Mouse (Mus musculus): ENCODE results near the gene Cmip. TPM values are rescaled to one million over a fixed set of nuclear protein-coding genes. Genes with fewer than 3 reads are reported as not detected.

Gene Cmip
- polyA plus RNA-seq, 1 experiment from 2014 or later, result 22.6 TPM

- no peak overlapping the region for H3K4me2 ChIP-seq (ENCODE audit: low read depth, low read length)
- H3K4me3 ChIP-seq (ENCODE audit: low read depth, low read length), result no peak overlapping the region
- TF ChIP-seq CTCF (IDR thresholded peaks at IDR 0.05; ENCODE audit: low read depth), result no peak
- no peak for TF ChIP-seq EP300 (IDR thresholded peaks at IDR 0.05; ENCODE audit: low read depth)
- H3K27ac ChIP-seq (ENCODE audit: low read depth), result no peak overlapping the region
- DNase-seq (no peak), ATAC-seq (no peak)
- no peaks in the 10 kb centered on the region for H3K4me1 ChIP-seq (ENCODE audit: insufficient read depth)
- WGBS (ENCODE audit: insufficient replicate concordance), result 80% methylated on average over 6 of the region's 6 CpGs
- H3K27me3 ChIP-seq (ENCODE audit: insufficient read depth, low read length), result no peaks in the 10 kb centered on the region
- peaks cover 87% of the 10 kb centered on the region for H3K36me3 ChIP-seq (replicated peaks; ENCODE audit: insufficient read depth, low read length)
- no peaks in the 10 kb centered on the region for H3K9me3 ChIP-seq (ENCODE audit: low read length)
- H3K9ac ChIP-seq (replicated peaks), result no peak overlapping the region
These were observed 198.8 kb downstream of the Cmip start for GRCm38 (mm10) chr8:117455701-117456100.

GRCm38 (mm10) chr8:117458440-117458839 lies 201.6 kb downstream of the Cmip start:
- no peak overlapping the region for H3K27ac ChIP-seq (ENCODE audit: low read depth)
- H3K27me3 ChIP-seq (ENCODE audit: insufficient read depth, low read length), result no peaks in the 10 kb centered on the region
- H3K4me1 ChIP-seq (ENCODE audit: insufficient read depth), result no peaks in the 10 kb centered on the region
- 69% methylated on average over 3 of the region's 5 CpGs for WGBS (ENCODE audit: insufficient replicate concordance)
- H3K36me3 ChIP-seq (replicated peaks; ENCODE audit: insufficient read depth, low read length), result peaks cover 61% of the 10 kb centered on the region
- H3K9ac ChIP-seq (replicated peaks), result no peak overlapping the region
- no peak for DNase-seq
- no peak for TF ChIP-seq CTCF (IDR thresholded peaks at IDR 0.05; ENCODE audit: low read depth)
- no peak for TF ChIP-seq EP300 (IDR thresholded peaks at IDR 0.05; ENCODE audit: low read depth)
- ATAC-seq, result no peak
- no peak overlapping the region for H3K4me2 ChIP-seq (ENCODE audit: low read depth, low read length)
- no peak overlapping the region for H3K4me3 ChIP-seq (ENCODE audit: low read depth, low read length)
- no peaks in the 10 kb centered on the region for H3K9me3 ChIP-seq (ENCODE audit: low read length)

- Histone ChIP-seq H3K36me3 (replicated peaks; ENCODE audit: insufficient read depth, low read length) (peaks cover 17% of the 10 kb centered on the region), H3K4me2 (ENCODE audit: low read depth, low read length) (no peak overlapping the region), H3K4me1 (ENCODE audit: insufficient read depth) (no peaks in the 10 kb centered on the region), H3K9me3 (ENCODE audit: low read length) (no peaks in the 10 kb centered on the region; the same call in 1 of the 2 replicates), H3K27ac (ENCODE audit: low read depth) (no peak overlapping the region), H3K27me3 (ENCODE audit: insufficient read depth, low read length) (no peaks in the 10 kb centered on the region), H3K9ac (replicated peaks) (no peak overlapping the region), H3K4me3 (ENCODE audit: low read depth, low read length) (no peak overlapping the region)
- peak; percentile 19; the same call in 1 of the 2 replicates for ATAC-seq
- 73% methylated on average over 11 of the region's 11 CpGs for WGBS (ENCODE audit: insufficient replicate concordance)
- DNase-seq, result no peak
- TF ChIP-seq EP300 (IDR thresholded peaks at IDR 0.05; ENCODE audit: low read depth), result no peak
- TF ChIP-seq CTCF (IDR thresholded peaks at IDR 0.05; ENCODE audit: low read depth), result no peak
These were observed 205.9 kb downstream of the Cmip start for GRCm38 (mm10) chr8:117462701-117463284.

GRCm38 (mm10) chr8:117464525-117464924 lies 207.7 kb downstream of the Cmip start:
- Histone ChIP-seq H3K36me3 (replicated peaks; ENCODE audit: insufficient read depth, low read length) (peaks cover 5% of the 10 kb centered on the region), H3K27ac (ENCODE audit: low read depth) (no peak overlapping the region), H3K9me3 (ENCODE audit: low read length) (no peaks in the 10 kb centered on the region; the same call in 1 of the 2 replicates), H3K4me3 (ENCODE audit: low read depth, low read length) (no peak overlapping the region), H3K4me1 (ENCODE audit: insufficient read depth) (no peaks in the 10 kb centered on the region), H3K4me2 (ENCODE audit: low read depth, low read length) (no peak overlapping the region), H3K27me3 (ENCODE audit: insufficient read depth, low read length) (no peaks in the 10 kb centered on the region), H3K9ac (replicated peaks) (no peak overlapping the region)
- DNase-seq (no peak), ATAC-seq (no peak)
- peak; percentile 65 for TF ChIP-seq CTCF (IDR thresholded peaks at IDR 0.05; ENCODE audit: low read depth)
- no peak for TF ChIP-seq EP300 (IDR thresholded peaks at IDR 0.05; ENCODE audit: low read depth)
- 89% methylated on average over 6 of the region's 6 CpGs for WGBS (ENCODE audit: insufficient replicate concordance)

GRCm38 (mm10) chr8:117465250-117465649 lies 208.4 kb downstream of the Cmip start:
- Histone ChIP-seq H3K4me2 (ENCODE audit: low read depth, low read length) (no peak overlapping the region), H3K9me3 (ENCODE audit: low read length) (no peaks in the 10 kb centered on the region; the same call in 1 of the 2 replicates), H3K4me1 (ENCODE audit: insufficient read depth) (peaks cover 7% of the 10 kb centered on the region; the same call in 1 of the 2 replicates), H3K4me3 (ENCODE audit: low read depth, low read length) (no peak overlapping the region), H3K27me3 (ENCODE audit: insufficient read depth, low read length) (no peaks in the 10 kb centered on the region), H3K9ac (replicated peaks) (no peak overlapping the region), H3K36me3 (replicated peaks; ENCODE audit: insufficient read depth, low read length) (no peaks in the 10 kb centered on the region; the same call in 1 of the 2 replicates), H3K27ac (ENCODE audit: low read depth) (no peak overlapping the region)
- WGBS (ENCODE audit: insufficient replicate concordance), result 25% methylated on average over 5 of the region's 5 CpGs
- TF ChIP-seq CTCF (IDR thresholded peaks at IDR 0.05; ENCODE audit: low read depth) (peak; percentile 88), EP300 (IDR thresholded peaks at IDR 0.05; ENCODE audit: low read depth) (no peak)
- ATAC-seq (peak; percentile 70), DNase-seq (peak; percentile 59)

GRCm38 (mm10) chr8:117467466-117467865 lies 210.6 kb downstream of the Cmip start:
- Histone ChIP-seq H3K9ac (replicated peaks) (no peak overlapping the region), H3K27me3 (ENCODE audit: insufficient read depth, low read length) (0 out of 2 replicates have a peak, but pooled peaks cover 3% of the 10 kb centered on the region), H3K9me3 (ENCODE audit: low read length) (no peaks in the 10 kb centered on the region; the same call in 1 of the 2 replicates), H3K4me2 (ENCODE audit: low read depth, low read length) (no peak overlapping the region), H3K36me3 (replicated peaks; ENCODE audit: insufficient read depth, low read length) (no peaks in the 10 kb centered on the region), H3K27ac (ENCODE audit: low read depth) (no peak overlapping the region), H3K4me1 (ENCODE audit: insufficient read depth) (peaks cover 10% of the 10 kb centered on the region; the same call in 1 of the 2 replicates), H3K4me3 (ENCODE audit: low read depth, low read length) (no peak overlapping the region)
- DNase-seq, result no peak
- TF ChIP-seq CTCF (IDR thresholded peaks at IDR 0.05; ENCODE audit: low read depth), result no peak
- no peak for TF ChIP-seq EP300 (IDR thresholded peaks at IDR 0.05; ENCODE audit: low read depth)
- WGBS (ENCODE audit: insufficient replicate concordance), result 69% methylated on average over 10 of the region's 10 CpGs
- ATAC-seq, result no peak

Measured in liver, postnatal 0 days (tissue).